Mouse (Mus musculus): ENCODE results near the gene Retreg3. TPM values are rescaled to one million over a fixed set of nuclear protein-coding genes. Genes with fewer than 3 reads are reported as not detected.

The Retreg3 gene
- polyA plus RNA-seq, 1 experiment from 2014 or later: 13.2 TPM

- H3K9me3 ChIP-seq (ENCODE audit: control insufficient read depth, low read length): no peaks in the 10 kb centered on the region
- peaks cover 9% of the 10 kb centered on the region for H3K4me1 ChIP-seq (ENCODE audit: control insufficient read depth, insufficient read depth, low read length)
- H3K27me3 ChIP-seq (replicated peaks; ENCODE audit: control insufficient read depth, insufficient read depth, low read length): peaks cover 33% of the 10 kb centered on the region
- H3K4me2 ChIP-seq (ENCODE audit: low read depth, low read length): no peak within 1 kb of the TSS
- no peak within 1 kb of the TSS for H3K4me3 ChIP-seq (ENCODE audit: low read length)
- no peak within 1 kb of the TSS for H3K27ac ChIP-seq (ENCODE audit: low read length)
- ATAC-seq: no peak
- no peaks in the 10 kb centered on the region for H3K36me3 ChIP-seq (ENCODE audit: control insufficient read depth, insufficient read depth, low read length)
- WGBS: 76% methylated on average over 9 of the region's 9 CpGs
- H3K9ac ChIP-seq (ENCODE audit: low read depth, low read length): no peak within 1 kb of the TSS
These were observed 41.6 kb downstream of the Retreg3 start, which contains the start of gene Hsd17b1 for GRCm38 (mm10) chr11:101078121-101078520. TSS of gene Hsd17b1 (plus strand) at chr11:101078411.

- no peak for ATAC-seq
- 76% methylated on average over 14 of the region's 14 CpGs for WGBS
- no peak overlapping the region for H3K9ac ChIP-seq (ENCODE audit: low read depth, low read length)
- no peak overlapping the region for H3K4me2 ChIP-seq (ENCODE audit: low read depth, low read length)
- H3K36me3 ChIP-seq (ENCODE audit: control insufficient read depth, insufficient read depth, low read length): no peaks in the 10 kb centered on the region
- H3K27ac ChIP-seq (ENCODE audit: low read length): no peak overlapping the region
- H3K9me3 ChIP-seq (ENCODE audit: control insufficient read depth, low read length): no peaks in the 10 kb centered on the region
- no peaks in the 10 kb centered on the region for H3K27me3 ChIP-seq (replicated peaks; ENCODE audit: control insufficient read depth, insufficient read depth, low read length)
- no peak overlapping the region for H3K4me3 ChIP-seq (ENCODE audit: low read length)
- peaks cover 3% of the 10 kb centered on the region; the same call in 1 of the 2 replicates for H3K4me1 ChIP-seq (ENCODE audit: control insufficient read depth, insufficient read depth, low read length)
These were observed 47.8 kb downstream of the Retreg3 start for GRCm38 (mm10) chr11:101071810-101072428.

GRCm38 (mm10) chr11:101070987-101071386, 48.7 kb downstream of the Retreg3 start:
- H3K9ac ChIP-seq (ENCODE audit: low read depth, low read length): no peak overlapping the region
- H3K4me1 ChIP-seq (ENCODE audit: control insufficient read depth, insufficient read depth, low read length): peaks cover 10% of the 10 kb centered on the region
- WGBS: 73% methylated on average over 6 of the region's 6 CpGs
- peak overlapping the region; percentile 96 for H3K4me2 ChIP-seq (ENCODE audit: low read depth, low read length)
- no peak for ATAC-seq
- no peaks in the 10 kb centered on the region for H3K27me3 ChIP-seq (replicated peaks; ENCODE audit: control insufficient read depth, insufficient read depth, low read length)
- no peak overlapping the region for H3K4me3 ChIP-seq (ENCODE audit: low read length)
- no peaks in the 10 kb centered on the region for H3K9me3 ChIP-seq (ENCODE audit: control insufficient read depth, low read length)
- H3K36me3 ChIP-seq (ENCODE audit: control insufficient read depth, insufficient read depth, low read length): no peaks in the 10 kb centered on the region
- no peak overlapping the region for H3K27ac ChIP-seq (ENCODE audit: low read length)

GRCm38 (mm10) chr11:101070189-101070527, 49.5 kb downstream of the Retreg3 start:
- peak overlapping the region; percentile 79 for H3K4me3 ChIP-seq (ENCODE audit: low read length)
- no peaks in the 10 kb centered on the region for H3K36me3 ChIP-seq (ENCODE audit: control insufficient read depth, insufficient read depth, low read length)
- peak overlapping the region; percentile 81 for H3K9ac ChIP-seq (ENCODE audit: low read depth, low read length)
- H3K27me3 ChIP-seq (replicated peaks; ENCODE audit: control insufficient read depth, insufficient read depth, low read length): no peaks in the 10 kb centered on the region
- no peaks in the 10 kb centered on the region for H3K9me3 ChIP-seq (ENCODE audit: control insufficient read depth, low read length)
- peak overlapping the region; percentile 96 for H3K4me2 ChIP-seq (ENCODE audit: low read depth, low read length)
- peak; percentile 71 for ATAC-seq
- 0 out of 2 replicates have a peak overlapping the region, but pooled peaks have one; percentile 60 for H3K27ac ChIP-seq (ENCODE audit: low read length)
- WGBS: under 1% methylated on average over 36 of the region's 36 CpGs
- peaks cover 11% of the 10 kb centered on the region for H3K4me1 ChIP-seq (ENCODE audit: control insufficient read depth, insufficient read depth, low read length)

GRCm38 (mm10) chr11:101069391-101070188, 50.1 kb downstream of the Retreg3 start, which contains the start of gene Naglu:
TSS of gene Naglu (plus strand) at chr11:101070012.
- WGBS: 5% methylated on average over 35 of the region's 35 CpGs
- peak; percentile 88 for ATAC-seq

GRCm38 (mm10) chr11:101066549-101067412, 52.9 kb downstream of the Retreg3 start:
- H3K4me3 ChIP-seq (ENCODE audit: low read length): peak overlapping the region; percentile 35
- no peaks in the 10 kb centered on the region for H3K9me3 ChIP-seq (ENCODE audit: control insufficient read depth, low read length)
- H3K4me2 ChIP-seq (ENCODE audit: low read depth, low read length): peak overlapping the region; percentile 50
- peaks cover 40% of the 10 kb centered on the region for H3K4me1 ChIP-seq (ENCODE audit: control insufficient read depth, insufficient read depth, low read length)
- H3K27ac ChIP-seq (ENCODE audit: low read length): peak overlapping the region; percentile 34; the same call in 1 of the 2 replicates
- H3K27me3 ChIP-seq (replicated peaks; ENCODE audit: control insufficient read depth, insufficient read depth, low read length): no peaks in the 10 kb centered on the region
- H3K9ac ChIP-seq (ENCODE audit: low read depth, low read length): peak overlapping the region; percentile 44
- peak; percentile 9; the same call in 1 of the 2 replicates for ATAC-seq
- WGBS: 17% methylated on average over 18 of the region's 18 CpGs
- no peaks in the 10 kb centered on the region for H3K36me3 ChIP-seq (ENCODE audit: control insufficient read depth, insufficient read depth, low read length)

More at GRCm38 (mm10) chr11:101069391-101070188, 50.1 kb downstream of the Retreg3 start, which contains the start of gene Naglu:
- Histone ChIP-seq H3K27ac (ENCODE audit: low read length) (0 out of 2 replicates have a peak within 1 kb of the TSS, but pooled peaks have one; percentile 60), H3K9ac (ENCODE audit: low read depth, low read length) (peak within 1 kb of the TSS; percentile 81), H3K4me2 (ENCODE audit: low read depth, low read length) (peak within 1 kb of the TSS; percentile 96), H3K9me3 (ENCODE audit: control insufficient read depth, low read length) (no peaks in the 10 kb centered on the region), H3K4me3 (ENCODE audit: low read length) (peak within 1 kb of the TSS; percentile 79), H3K4me1 (ENCODE audit: control insufficient read depth, insufficient read depth, low read length) (peaks cover 14% of the 10 kb centered on the region), H3K27me3 (replicated peaks; ENCODE audit: control insufficient read depth, insufficient read depth, low read length) (no peaks in the 10 kb centered on the region), H3K36me3 (ENCODE audit: control insufficient read depth, insufficient read depth, low read length) (no peaks in the 10 kb centered on the region)

- Histone ChIP-seq H3K4me1 (ENCODE audit: control insufficient read depth, insufficient read depth, low read length) (peaks cover 51% of the 10 kb centered on the region), H3K4me3 (ENCODE audit: low read length) (no peak overlapping the region), H3K27me3 (replicated peaks; ENCODE audit: control insufficient read depth, insufficient read depth, low read length) (no peaks in the 10 kb centered on the region), H3K27ac (ENCODE audit: low read length) (peak overlapping the region; percentile 99; the same call in 1 of the 2 replicates), H3K9me3 (ENCODE audit: control insufficient read depth, low read length) (no peaks in the 10 kb centered on the region), H3K9ac (ENCODE audit: low read depth, low read length) (no peak overlapping the region), H3K36me3 (ENCODE audit: control insufficient read depth, insufficient read depth, low read length) (no peaks in the 10 kb centered on the region), H3K4me2 (ENCODE audit: low read depth, low read length) (no peak overlapping the region)
- 90% methylated on average over 9 of the region's 9 CpGs for WGBS
- ATAC-seq: no peak
These were observed 54.7 kb downstream of the Retreg3 start for GRCm38 (mm10) chr11:101065002-101065401.

GRCm38 (mm10) chr11:101064462-101064861, 55.2 kb downstream of the Retreg3 start:
- H3K36me3 ChIP-seq (ENCODE audit: control insufficient read depth, insufficient read depth, low read length): no peaks in the 10 kb centered on the region
- H3K4me2 ChIP-seq (ENCODE audit: low read depth, low read length): no peak overlapping the region
- H3K9ac ChIP-seq (ENCODE audit: low read depth, low read length): no peak overlapping the region
- H3K4me3 ChIP-seq (ENCODE audit: low read length): no peak overlapping the region
- no peaks in the 10 kb centered on the region for H3K9me3 ChIP-seq (ENCODE audit: control insufficient read depth, low read length)
- 67% methylated on average over 4 of the region's 4 CpGs for WGBS
- no peaks in the 10 kb centered on the region for H3K27me3 ChIP-seq (replicated peaks; ENCODE audit: control insufficient read depth, insufficient read depth, low read length)
- peak overlapping the region; percentile 99 for H3K27ac ChIP-seq (ENCODE audit: low read length)
- ATAC-seq: no peak
- peaks cover 56% of the 10 kb centered on the region for H3K4me1 ChIP-seq (ENCODE audit: control insufficient read depth, insufficient read depth, low read length)

All from intestine, embryonic 16.5 days (tissue).